Mouse (Mus musculus) stomach, embryonic 15.5 days (tissue): ENCODE measurements around the gene Gltpd2. TPM values are rescaled to one million over a fixed set of nuclear protein-coding genes. Genes with fewer than 3 reads are reported as not detected.
A peak's percentile ranks its signal among the peaks of the same experiment; 100 is the strongest.
"Not testable (repeated sequence)": the region's sequence is repeated elsewhere in the genome, so short reads cannot be mapped to it uniquely, and the experiment has no call there.

Experiments
- ATAC-seq: fragments of 200-750 bp; cut with Nextera tagmentation; 2 replicates; pipeline ENCODE4 v1.8.0; 2017; ENCODE audit warnings: low read depth, moderate number of reproducible peaks, moderate TSS enrichment; ENCODE audit not compliant: insufficient read depth, low FRiP score
- H3K27ac ChIP-seq: fragments of 300-500 bp; sonication (generic); 2 replicates; pipeline ENCODE4 v1.5.1; 2015; ENCODE audit warnings: mild to moderate bottlenecking, inconsistent platforms
- H3K27me3 ChIP-seq: fragments of 300-500 bp; sonication (generic); replicated peaks from 2 replicates; pipeline ENCODE4 v1.6.1; 2015; ENCODE audit warnings: inconsistent platforms
- H3K36me3 ChIP-seq: fragments of 300-500 bp; sonication (generic); 2 replicates; pipeline ENCODE4 v1.6.1; 2015; ENCODE audit warnings: inconsistent platforms
- H3K4me1 ChIP-seq: fragments of 300-500 bp; sonication (generic); 2 replicates; pipeline ENCODE4 v1.6.1; 2015; ENCODE audit warnings: inconsistent platforms
- H3K4me2 ChIP-seq: fragments of 300-500 bp; sonication (generic); 2 replicates; pipeline ENCODE4 v1.6.1; 2015; ENCODE audit warnings: mild to moderate bottlenecking, inconsistent platforms
- H3K4me3 ChIP-seq: fragments of 300-500 bp; sonication (generic); replicated peaks from 2 replicates; pipeline ENCODE4 v1.5.1; 2015; ENCODE audit warnings: inconsistent platforms
- H3K9ac ChIP-seq: fragments of 300-500 bp; sonication (generic); 2 replicates; pipeline ENCODE4 v1.6.1; 2015; ENCODE audit warnings: inconsistent platforms
- H3K9me3 ChIP-seq: fragments of 300-500 bp; sonication (generic); 2 replicates; pipeline ENCODE4 v1.6.1; 2016; ENCODE audit warnings: inconsistent platforms
- WGBS: fragments of 180-500 bp; shearing (Covaris S2); methylation state at CpG from one replicate; pipeline ENCODE4 v1.1.7; 2015; 5-methylcytosine and 5-hydroxymethylcytosine counted together
- polyA plus RNA-seq: library from polyadenylated mRNA; unstranded; fragments of >200 nt; fragmentation: Nextera tagmentation; extraction: Ambion mirVana; gene quantifications from 2 replicates; pipeline ENCODE4 v1.2.1, GENCODE M21; 2015

Gene Gltpd2
- polyA plus RNA-seq, 1 experiment from 2014 or later = 3.3 TPM

DNA sequence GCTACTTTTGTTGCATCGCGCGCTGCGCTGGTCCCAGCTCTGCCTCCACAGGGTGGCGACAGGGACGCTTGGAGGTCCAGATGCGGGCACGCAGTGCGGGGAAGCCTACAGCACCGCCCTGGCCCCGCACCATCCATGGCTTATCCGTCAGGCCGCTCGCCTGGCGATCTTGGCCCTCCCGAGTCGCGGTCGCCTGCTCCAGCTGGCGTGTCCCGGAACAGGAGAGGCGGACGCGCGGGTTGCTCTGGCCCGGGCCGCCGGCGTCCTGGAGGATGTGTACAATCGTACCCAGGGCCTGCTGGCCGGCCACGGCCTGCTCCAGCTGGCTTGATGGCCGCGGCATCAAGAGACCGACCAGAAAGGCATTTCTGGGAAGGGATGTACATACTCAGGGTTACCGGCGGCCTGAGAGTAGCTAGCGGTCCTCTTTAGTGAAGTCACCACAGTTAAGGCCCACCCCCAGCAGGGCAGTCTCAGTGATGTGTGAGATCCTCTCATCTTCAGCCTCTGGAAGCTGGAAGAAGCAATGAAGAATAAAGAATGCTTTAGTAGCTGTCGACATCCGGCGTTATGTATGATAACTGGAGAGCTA is 1.3 kb downstream of the Gltpd2 start:
- Histone ChIP-seq H3K36me3 (no peaks in the 10 kb centered on the region), H3K27me3 (no peaks in the 10 kb centered on the region), H3K4me1 (peaks cover 9% of the 10 kb centered on the region; the same call in 1 of the 2 replicates), H3K9me3 (no peaks in the 10 kb centered on the region), H3K27ac (peak overlapping the region; percentile 78), H3K9ac (peak overlapping the region; percentile 46), H3K4me2 (peak overlapping the region; percentile 57), H3K4me3 (peak overlapping the region; percentile 42)
- ATAC-seq = peak; percentile 38; the same call in 1 of the 2 replicates
- WGBS = 15% methylated on average over 41 of the region's 41 CpGs

DNA sequence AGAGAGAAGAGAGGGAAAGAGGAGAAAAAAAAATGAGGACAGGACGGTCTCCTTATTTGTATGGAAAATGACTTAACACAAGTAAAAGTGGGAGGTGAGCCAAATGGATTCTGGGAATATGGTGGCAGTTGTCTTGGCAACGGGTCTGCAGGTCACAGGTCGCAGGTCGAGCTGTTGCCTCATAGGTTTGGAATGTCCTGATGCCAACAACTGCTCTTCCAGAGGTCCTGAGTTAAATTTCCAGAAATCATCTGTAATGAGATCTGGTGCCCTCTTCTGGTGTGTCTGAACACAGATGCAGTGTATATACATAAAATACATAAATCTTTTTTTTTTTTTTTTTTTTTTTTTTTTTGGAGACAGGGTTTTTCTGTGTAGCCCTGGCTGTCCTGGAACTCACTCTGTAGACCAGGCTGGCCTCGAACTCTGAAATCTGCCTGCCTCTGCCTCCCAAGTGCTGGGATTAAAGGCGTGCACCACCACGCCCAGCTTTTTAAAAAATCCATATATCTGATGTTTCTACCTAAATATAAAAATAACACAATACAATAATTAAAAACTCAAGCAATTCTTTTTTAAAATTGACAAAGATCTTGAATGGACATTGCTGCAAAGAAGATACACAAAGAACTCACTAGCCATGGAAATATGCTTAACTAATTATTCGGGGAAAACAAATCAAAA is 4.5 kb downstream of the Gltpd2 start:
- not testable (repeated sequence) for H3K27ac ChIP-seq, H3K4me3 ChIP-seq, ATAC-seq, H3K9ac ChIP-seq, H3K4me2 ChIP-seq, H3K27me3 ChIP-seq, H3K9me3 ChIP-seq
- Histone ChIP-seq H3K4me1 (peaks cover 21% of the 10 kb centered on the region), H3K36me3 (peaks cover 21% of the 10 kb centered on the region)
- 86% methylated on average over 8 of the region's 8 CpGs for WGBS

GRCm38 (mm10) chr11:70524782-70525181 is 5.8 kb downstream of the Gltpd2 start:
- WGBS = 2% methylated on average over 8 of the region's 8 CpGs
- Histone ChIP-seq H3K27ac (no peak overlapping the region), H3K36me3 (peaks cover 22% of the 10 kb centered on the region), H3K4me1 (peaks cover 17% of the 10 kb centered on the region), H3K9ac (no peak overlapping the region), H3K27me3 (no peaks in the 10 kb centered on the region), H3K4me2 (peak overlapping the region; percentile 53), H3K4me3 (peak overlapping the region; percentile 75), H3K9me3 (no peaks in the 10 kb centered on the region)
- 0 out of 2 replicates have a peak, but pooled peaks have one; percentile 5 for ATAC-seq

GRCm38 (mm10) chr11:70525184-70525678 is 6.2 kb downstream of the Gltpd2 start, which contains the start of gene Psmb6:
Psmb6 (plus strand) TSS chr11:70525367.
- Histone ChIP-seq H3K9me3 (no peaks in the 10 kb centered on the region), H3K27ac (no peak within 1 kb of the TSS), H3K4me3 (peak within 1 kb of the TSS; percentile 75), H3K36me3 (peaks cover 22% of the 10 kb centered on the region), H3K4me2 (peak within 1 kb of the TSS; percentile 74), H3K4me1 (peaks cover 13% of the 10 kb centered on the region), H3K27me3 (no peaks in the 10 kb centered on the region), H3K9ac (peak within 1 kb of the TSS; percentile 56; the same call in 1 of the 2 replicates)
- WGBS = under 1% methylated on average over 25 of the region's 26 CpGs
- ATAC-seq = peak; percentile 93

GRCm38 (mm10) chr11:70525726-70526125 is 6.7 kb downstream of the Gltpd2 start:
- no peak for ATAC-seq
- Histone ChIP-seq H3K4me1 (peaks cover 11% of the 10 kb centered on the region), H3K9me3 (no peaks in the 10 kb centered on the region), H3K9ac (peak overlapping the region; percentile 56; the same call in 1 of the 2 replicates), H3K27ac (no peak overlapping the region), H3K4me3 (peak overlapping the region; percentile 75), H3K36me3 (peaks cover 22% of the 10 kb centered on the region), H3K4me2 (peak overlapping the region; percentile 74), H3K27me3 (no peaks in the 10 kb centered on the region)
- WGBS = 4% methylated on average over 12 of the region's 12 CpGs

DNA sequence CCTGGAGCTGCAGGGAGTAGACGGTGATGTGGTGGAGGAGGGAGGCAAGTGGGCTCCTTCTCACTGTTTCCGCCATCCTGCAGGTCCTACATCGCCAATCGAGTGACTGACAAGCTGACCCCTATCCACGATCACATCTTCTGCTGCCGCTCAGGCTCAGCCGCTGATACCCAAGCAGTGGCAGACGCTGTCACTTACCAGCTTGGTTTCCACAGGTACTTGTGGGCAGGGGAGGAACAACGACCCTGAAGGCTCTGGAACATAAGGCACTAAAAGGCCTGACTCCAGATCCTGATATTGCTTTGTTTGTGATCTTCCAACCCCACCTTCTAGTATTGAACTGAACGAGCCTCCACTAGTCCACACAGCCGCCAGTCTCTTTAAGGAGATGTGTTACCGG is 7.2 kb downstream of the Gltpd2 start:
- peaks cover 22% of the 10 kb centered on the region for H3K36me3 ChIP-seq
- peak overlapping the region; percentile 74 for H3K4me2 ChIP-seq
- WGBS = 83% methylated on average over 12 of the region's 12 CpGs
- peak overlapping the region; percentile 75 for H3K4me3 ChIP-seq
- H3K4me1 ChIP-seq = peaks cover 11% of the 10 kb centered on the region
- no peaks in the 10 kb centered on the region for H3K27me3 ChIP-seq
- H3K27ac ChIP-seq = no peak overlapping the region
- H3K9ac ChIP-seq = peak overlapping the region; percentile 56; the same call in 1 of the 2 replicates
- no peak for ATAC-seq
- H3K9me3 ChIP-seq = no peaks in the 10 kb centered on the region

GRCm38 (mm10) chr11:70528610-70529009 is 9.6 kb downstream of the Gltpd2 start:
- no peak overlapping the region for H3K4me3 ChIP-seq
- no peak overlapping the region for H3K27ac ChIP-seq
- peaks cover 11% of the 10 kb centered on the region for H3K4me1 ChIP-seq
- H3K9ac ChIP-seq = no peak overlapping the region
- H3K27me3 ChIP-seq = no peaks in the 10 kb centered on the region
- 82% methylated on average over 7 of the region's 7 CpGs for WGBS
- H3K9me3 ChIP-seq = no peaks in the 10 kb centered on the region
- ATAC-seq = no peak
- H3K4me2 ChIP-seq = no peak overlapping the region
- peaks cover 22% of the 10 kb centered on the region for H3K36me3 ChIP-seq

DNA sequence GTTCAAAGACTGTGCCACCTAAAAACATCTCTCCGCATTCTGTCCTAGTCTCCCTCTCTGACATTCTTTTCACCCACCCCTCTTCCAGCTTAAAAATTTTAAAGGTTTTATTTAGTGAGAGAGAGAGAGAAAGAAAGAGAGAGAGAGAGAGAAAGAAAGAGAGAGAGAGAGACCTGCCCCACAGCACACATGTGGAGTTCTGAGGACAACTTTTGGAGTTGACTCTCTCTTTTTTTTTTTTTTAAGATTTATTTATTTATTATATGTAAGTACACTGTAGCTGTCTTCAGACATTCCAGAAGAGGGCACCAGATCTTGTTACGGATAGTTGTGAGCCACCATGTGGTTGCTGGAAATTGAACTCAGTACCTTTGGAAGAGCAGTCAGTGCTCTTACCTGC is 12.1 kb downstream of the Gltpd2 start:
- not testable (repeated sequence) for H3K4me3 ChIP-seq, H3K27me3 ChIP-seq, H3K9ac ChIP-seq, H3K4me1 ChIP-seq, H3K9me3 ChIP-seq, ATAC-seq, H3K27ac ChIP-seq, H3K4me2 ChIP-seq
- peaks cover 22% of the 10 kb centered on the region for H3K36me3 ChIP-seq
- WGBS = 70% methylated on average over 2 of the region's 2 CpGs

DNA sequence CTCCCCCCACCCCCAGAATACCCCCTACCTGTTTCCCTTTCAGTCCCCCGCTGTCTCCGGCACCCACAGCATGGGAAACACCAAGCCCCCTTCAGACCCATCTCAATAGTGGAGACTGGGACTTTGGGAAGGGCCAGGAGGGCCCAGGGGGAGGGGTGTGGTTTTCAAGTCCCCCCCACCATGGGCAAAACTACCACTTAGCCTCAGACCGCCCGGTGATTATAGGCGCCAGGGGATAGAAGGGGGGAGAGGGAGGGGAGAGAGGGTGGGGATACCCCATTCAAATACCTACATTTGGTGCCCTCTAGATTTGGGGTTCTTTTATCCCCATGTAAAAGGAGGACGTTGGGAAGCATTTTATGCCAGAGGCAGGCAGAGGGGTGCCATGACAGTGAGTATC is 13.8 kb downstream of the Gltpd2 start, which contains the start of gene Gm40193:
Gene Gm40193 (minus strand): TSS at position 101 of the 400 bp plus-strand sequence.
- Histone ChIP-seq H3K27me3 (no peaks in the 10 kb centered on the region), H3K27ac (no peak within 1 kb of the TSS), H3K36me3 (peaks cover 7% of the 10 kb centered on the region), H3K9me3 (no peaks in the 10 kb centered on the region), H3K9ac (no peak within 1 kb of the TSS), H3K4me2 (no peak within 1 kb of the TSS), H3K4me3 (no peak within 1 kb of the TSS), H3K4me1 (no peaks in the 10 kb centered on the region)
- WGBS = 80% methylated on average over 6 of the region's 6 CpGs
- ATAC-seq = no peak

DNA sequence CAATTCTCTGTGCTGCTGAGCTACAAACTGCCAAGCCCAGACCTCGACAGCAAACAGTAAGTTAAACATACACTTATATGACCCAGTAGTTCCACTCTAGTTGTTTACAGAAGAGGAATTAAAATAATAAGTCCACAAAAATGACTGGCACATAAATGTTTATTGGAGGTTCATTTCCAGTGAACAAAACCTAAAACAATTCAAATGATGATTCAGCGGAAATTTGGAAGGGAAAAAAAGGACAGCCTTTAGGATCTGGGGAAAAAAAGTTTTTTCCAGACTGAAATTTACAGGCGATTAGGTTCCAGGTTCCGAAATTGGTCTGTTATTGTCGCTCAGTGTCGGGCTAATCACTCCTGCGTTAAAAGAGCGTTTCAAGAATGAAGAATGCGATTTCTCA is 20.4 kb downstream of the Gltpd2 start:
- H3K27me3 ChIP-seq = no peaks in the 10 kb centered on the region
- no peak for ATAC-seq
- 13% methylated on average over 9 of the region's 9 CpGs for WGBS
- H3K9me3 ChIP-seq = no peaks in the 10 kb centered on the region
- peak overlapping the region; percentile 55; the same call in 1 of the 2 replicates for H3K9ac ChIP-seq
- peak overlapping the region; percentile 74; the same call in 1 of the 2 replicates for H3K27ac ChIP-seq
- no peaks in the 10 kb centered on the region for H3K36me3 ChIP-seq
- peak overlapping the region; percentile 72 for H3K4me2 ChIP-seq
- peak overlapping the region; percentile 60 for H3K4me3 ChIP-seq
- H3K4me1 ChIP-seq = peaks cover 9% of the 10 kb centered on the region; the same call in 1 of the 2 replicates

DNA sequence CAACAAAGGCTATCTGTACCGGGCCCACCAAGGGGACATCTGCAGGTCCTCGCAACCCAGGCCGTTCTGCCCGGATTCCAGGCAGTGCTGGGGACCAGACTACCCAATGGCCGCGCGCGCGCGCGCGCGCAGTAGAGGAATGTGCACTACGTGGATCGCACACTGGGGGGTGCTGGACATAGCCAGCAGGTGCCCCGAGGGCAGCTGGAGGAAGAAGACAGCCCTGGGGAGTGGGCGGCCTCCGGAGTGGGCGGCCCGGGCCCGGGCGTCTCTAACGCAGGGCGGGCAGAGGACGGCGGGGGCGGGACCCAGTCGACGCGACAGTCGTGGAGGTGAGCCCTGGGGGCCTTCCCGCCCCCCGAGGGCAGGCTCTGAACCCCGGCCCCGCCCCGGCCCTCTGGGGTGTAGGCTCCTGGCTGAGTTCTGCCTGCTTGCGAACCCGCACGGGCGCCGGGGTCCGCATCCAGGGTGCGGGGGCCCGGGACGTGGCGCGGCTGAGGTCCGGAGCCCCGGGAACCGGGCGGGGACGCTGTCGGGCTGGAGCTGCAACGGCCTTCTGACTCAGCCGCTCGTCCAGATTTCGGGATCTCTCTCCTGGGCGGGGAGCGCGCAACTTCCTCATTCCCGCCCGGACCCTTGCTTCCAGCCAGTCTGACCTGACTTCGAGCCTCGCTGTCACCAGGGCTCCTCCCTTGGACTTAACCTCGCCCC is 21.0 kb downstream of the Gltpd2 start, which contains the start of gene Pld2:
Gene Pld2 (plus strand): TSS at position 188 of the 711 bp plus-strand sequence.
- peak; percentile 97 for ATAC-seq
- Histone ChIP-seq H3K9me3 (no peaks in the 10 kb centered on the region), H3K4me3 (peak within 1 kb of the TSS; percentile 60), H3K27ac (peak within 1 kb of the TSS; percentile 74), H3K4me2 (peak within 1 kb of the TSS; percentile 72), H3K9ac (peak within 1 kb of the TSS; percentile 55; the same call in 1 of the 2 replicates), H3K4me1 (peaks cover 9% of the 10 kb centered on the region; the same call in 1 of the 2 replicates), H3K27me3 (no peaks in the 10 kb centered on the region), H3K36me3 (no peaks in the 10 kb centered on the region)
- WGBS = under 1% methylated on average over 65 of the region's 65 CpGs
